Mouse (Mus musculus): Measurements from ENCODE around the gene Mfrp.

DNA sequence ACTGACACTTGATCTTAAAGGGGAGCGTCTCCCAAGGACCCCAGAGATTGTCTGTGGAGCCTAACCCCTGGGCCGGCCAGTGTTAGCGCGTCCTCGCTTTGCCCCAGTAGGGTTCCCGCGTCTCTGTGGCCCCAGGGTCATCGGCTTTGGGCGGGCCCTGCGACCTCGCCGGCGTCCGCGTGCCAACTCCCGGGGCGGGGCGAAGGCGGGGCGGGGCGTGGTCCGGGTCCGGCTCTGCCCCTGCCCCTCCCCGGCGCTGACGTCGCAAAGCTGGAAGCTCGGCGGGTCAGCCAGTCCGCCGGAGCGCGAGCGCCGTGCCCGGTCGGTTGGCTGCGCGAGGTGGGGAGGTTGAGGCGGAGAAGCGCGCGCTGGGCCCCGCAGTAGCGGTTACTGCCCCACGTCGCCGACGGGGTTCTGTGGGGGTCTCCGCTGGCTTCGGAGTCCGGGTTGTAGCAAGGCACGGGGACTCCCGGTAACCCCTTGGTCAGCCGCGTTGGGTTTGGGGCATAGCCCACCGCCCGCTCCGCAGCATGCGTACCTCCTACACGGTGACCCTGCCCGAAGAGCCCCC lies 16.8 kb upstream of the Mfrp start:
- TF ChIP-seq CTCF (IDR thresholded peaks at IDR 0.05; ENCODE audit: control insufficient read depth, insufficient read depth, insufficient read length), result no peak
- TF ChIP-seq MYOD1 (IDR thresholded peaks at IDR 0.05; ENCODE audit: control insufficient read depth, insufficient read length, low read depth), result no peak
- TF ChIP-seq FOSL1 (IDR thresholded peaks at IDR 0.05; ENCODE audit: insufficient read depth, low read length, poor library complexity, severe bottlenecking), result no peak
- TF ChIP-seq USF1 (IDR thresholded peaks at IDR 0.05; ENCODE audit: low read depth), result no peak
- no peak for TF ChIP-seq MAX (IDR thresholded peaks at IDR 0.05)

All from C2C12 (cell line).